Mouse (Mus musculus): ENCODE results near the gene Fancm. TPM values are rescaled to one million over a fixed set of nuclear protein-coding genes. Genes with fewer than 3 reads are reported as not detected.
"Not testable (repeated sequence)": the region's sequence is repeated elsewhere in the genome, so short reads cannot be mapped to it uniquely, and the experiment has no call there.

Gene Fancm
- total RNA-seq, 4 experiments from 2014 or later, result 11.4 to 19.9 (median 15.4) TPM

- DNase-seq (ENCODE audit: low spot score in 2 of 2), result no peak
These were observed 43.6 kb downstream of the Fancm start for GRCm38 (mm10) chr12:65118968-65119367.

- DNase-seq (ENCODE audit: low spot score in 2 of 2), result no peak
These were observed 44.0 kb downstream of the Fancm start for GRCm38 (mm10) chr12:65119451-65119850.

- not testable (repeated sequence) for DNase-seq (ENCODE audit: low spot score in 2 of 2)
These were observed 60.7 kb downstream of the Fancm start for GRCm38 (mm10) chr12:65136121-65136520.

- DNase-seq (ENCODE audit: low spot score in 2 of 2), result peak; percentile 91 to 94
These were observed 96.9 kb downstream of the Fancm start, which contains the start of gene Mis18bp1 for GRCm38 (mm10) chr12:65172021-65172951. Gene Mis18bp1 (minus strand): TSS chr12:65172604.

- DNase-seq (ENCODE audit: low spot score in 2 of 2), result peak; percentile 25 to 38
These were observed 97.6 kb downstream of the Fancm start for GRCm38 (mm10) chr12:65172959-65173358.

- DNase-seq (ENCODE audit: low spot score in 2 of 2), result no peak
These were observed 98.3 kb downstream of the Fancm start for GRCm38 (mm10) chr12:65173736-65174135.

Other genes starting within 250 kb of the Fancm start
- gene Gm527, start 157.7 kb upstream of the Fancm start, total RNA-seq (2022), result 10 to 100 TPM; 10.7 to 17.1 (median 15.1) TPM
- gene Klhl28, start 110.1 kb upstream of the Fancm start, total RNA-seq (2022), result 10 to 100 TPM; 20.7 to 23.8 (median 22.0) TPM
- 10 to 100 TPM; 47.7 to 60.5 (median 52.6) TPM for gene Togaram1, start 109.8 kb upstream of the Fancm start, total RNA-seq (2022)
- 10 to 100 TPM; 35.2 to 42.9 (median 36.9) TPM for gene Prpf39, start 39.3 kb upstream of the Fancm start, total RNA-seq (2022)
- 100 to 1,000 TPM; 164 to 197 (median 165) TPM for gene Fkbp3, start 1.6 kb upstream of the Fancm start, total RNA-seq (2022)
- under 1 TPM; 0.16 to 0.42 (median 0.33) TPM for gene Mis18bp1, start 97.0 kb downstream of the Fancm start, total RNA-seq (2022)
- not detected for gene Wdr20rt, start 149.9 kb downstream of the Fancm start, total RNA-seq (2022)

Data from left cerebral cortex, adult 8-10 months (tissue).